Mouse (Mus musculus) liver, embryonic 15.5 days (tissue): ENCODE results near the gene Ptpn1. TPM values are rescaled to one million over a fixed set of nuclear protein-coding genes. Genes with fewer than 3 reads are reported as not detected.
A peak's percentile ranks its signal among the peaks of the same experiment; 100 is the strongest.

Experiments used
- ATAC-seq: fragments of 200-750 bp; cut with Nextera tagmentation; 2 replicates; pipeline ENCODE4 v1.8.0; 2017; ENCODE audit warnings: moderate number of reproducible peaks, mild to moderate bottlenecking, moderate library complexity; ENCODE audit not compliant: insufficient read depth
- H3K27ac ChIP-seq: fragments of 300-500 bp; sonication (generic); replicated peaks from 2 replicates; pipeline ENCODE4 v1.5.1; 2015; ENCODE audit warnings: mild to moderate bottlenecking, inconsistent platforms
- H3K27me3 ChIP-seq: fragments of 300-500 bp; sonication (generic); 2 replicates; pipeline ENCODE4 v1.6.1; 2015; ENCODE audit warnings: mild to moderate bottlenecking, inconsistent platforms
- H3K36me3 ChIP-seq: fragments of 300-500 bp; sonication (generic); replicated peaks from 2 replicates; pipeline ENCODE4 v1.6.1; 2015; ENCODE audit warnings: moderate library complexity, mild to moderate bottlenecking, inconsistent platforms
- H3K4me1 ChIP-seq: fragments of 300-500 bp; sonication (generic); replicated peaks from 2 replicates; pipeline ENCODE4 v1.6.1; 2015; ENCODE audit warnings: inconsistent platforms
- H3K4me2 ChIP-seq: fragments of 300-500 bp; sonication (generic); 2 replicates; pipeline ENCODE4 v1.6.1; 2015; ENCODE audit warnings: moderate library complexity, mild to moderate bottlenecking, inconsistent platforms
- H3K4me3 ChIP-seq: fragments of 300-500 bp; sonication (generic); replicated peaks from 2 replicates; pipeline ENCODE4 v1.5.1; 2015; ENCODE audit warnings: mild to moderate bottlenecking, inconsistent platforms
- H3K9ac ChIP-seq: fragments of 300-500 bp; sonication (generic); 2 replicates; pipeline ENCODE4 v1.6.1; 2015; ENCODE audit warnings: moderate library complexity, mild to moderate bottlenecking, inconsistent platforms
- H3K9me3 ChIP-seq: fragments of 300-500 bp; sonication (generic); replicated peaks from 2 replicates; pipeline ENCODE4 v1.6.1; 2016; ENCODE audit warnings: inconsistent platforms
- WGBS: fragments of 180-500 bp; shearing (Covaris S2); methylation state at CpG from one replicate; pipeline ENCODE4 v1.1.7; 2015; ENCODE audit warnings: mixed read lengths; ENCODE audit not compliant: insufficient replicate concordance; 5-methylcytosine and 5-hydroxymethylcytosine counted together
- polyA plus RNA-seq: library from polyadenylated mRNA; unstranded; fragments of >200 nt; fragmentation: Nextera tagmentation; extraction: Ambion mirVana; gene quantifications from 2 replicates; pipeline ENCODE4 v1.2.1, GENCODE M21; 2015

Ptpn1 gene
- polyA plus RNA-seq, 1 experiment from 2014 or later, result 31.1 TPM

- 31% methylated on average over 3 of the region's 3 CpGs for WGBS
- H3K27me3 ChIP-seq, result no peaks in the 10 kb centered on the region
- ATAC-seq, result peak; percentile 32; the same call in 1 of the 2 replicates
- no peak overlapping the region for H3K9ac ChIP-seq
- peaks cover 98% of the 10 kb centered on the region for H3K4me1 ChIP-seq
- no peaks in the 10 kb centered on the region for H3K9me3 ChIP-seq
- H3K4me2 ChIP-seq, result peak overlapping the region; percentile 9; the same call in 1 of the 2 replicates
- H3K36me3 ChIP-seq, result no peaks in the 10 kb centered on the region
- 0 out of 2 replicates have a peak overlapping the region, but pooled peaks have one; percentile 2 for H3K27ac ChIP-seq
- H3K4me3 ChIP-seq, result no peak overlapping the region
Observed at GRCm38 (mm10) chr2:167947251-167947650, 15.4 kb downstream of the Ptpn1 start.

GRCm38 (mm10) chr2:167948047-167948446, 16.2 kb downstream of the Ptpn1 start:
- no peak for ATAC-seq

GRCm38 (mm10) chr2:167948557-167948956, 16.7 kb downstream of the Ptpn1 start:
- 60% methylated on average over 13 of the region's 13 CpGs for WGBS

More at GRCm38 (mm10) chr2:167948047-167948446, 16.2 kb downstream of the Ptpn1 start:
- Histone ChIP-seq H3K36me3 (no peaks in the 10 kb centered on the region), H3K27me3 (no peaks in the 10 kb centered on the region), H3K9me3 (no peaks in the 10 kb centered on the region), H3K4me3 (no peak overlapping the region), H3K27ac (no peak overlapping the region), H3K4me1 (peaks cover 94% of the 10 kb centered on the region), H3K4me2 (no peak overlapping the region), H3K9ac (no peak overlapping the region)
- WGBS, result 56% methylated on average over 6 of the region's 6 CpGs

GRCm38 (mm10) chr2:167949250-167949649, 17.4 kb downstream of the Ptpn1 start:
- no peaks in the 10 kb centered on the region for H3K9me3 ChIP-seq
- ATAC-seq, result 0 out of 2 replicates have a peak, but pooled peaks have one; percentile 23
- 13% methylated on average over 6 of the region's 6 CpGs for WGBS
- H3K27ac ChIP-seq, result peak overlapping the region; percentile 48; the same call in 1 of the 2 replicates
- peaks cover 83% of the 10 kb centered on the region for H3K4me1 ChIP-seq
- H3K4me2 ChIP-seq, result no peak overlapping the region
- no peak overlapping the region for H3K9ac ChIP-seq
- no peak overlapping the region for H3K4me3 ChIP-seq
- H3K27me3 ChIP-seq, result no peaks in the 10 kb centered on the region
- H3K36me3 ChIP-seq, result no peaks in the 10 kb centered on the region

More at GRCm38 (mm10) chr2:167948557-167948956, 16.7 kb downstream of the Ptpn1 start:
- Histone ChIP-seq H3K9me3 (no peaks in the 10 kb centered on the region), H3K9ac (no peak overlapping the region), H3K4me1 (peaks cover 89% of the 10 kb centered on the region), H3K27me3 (no peaks in the 10 kb centered on the region), H3K4me2 (no peak overlapping the region), H3K36me3 (no peaks in the 10 kb centered on the region), H3K27ac (0 out of 2 replicates have a peak overlapping the region, but pooled peaks have one; percentile 48), H3K4me3 (no peak overlapping the region)
- ATAC-seq, result no peak

- Histone ChIP-seq H3K27me3 (no peaks in the 10 kb centered on the region), H3K4me1 (peaks cover 77% of the 10 kb centered on the region), H3K9me3 (no peaks in the 10 kb centered on the region), H3K4me2 (no peak overlapping the region), H3K36me3 (no peaks in the 10 kb centered on the region), H3K27ac (peak overlapping the region; percentile 30; the same call in 1 of the 2 replicates), H3K9ac (no peak overlapping the region), H3K4me3 (no peak overlapping the region)
- WGBS, result 21% methylated on average over 2 of the region's 2 CpGs
- no peak for ATAC-seq
Observed at GRCm38 (mm10) chr2:167949808-167950207, 18.0 kb downstream of the Ptpn1 start.

GRCm38 (mm10) chr2:167950681-167951080, 18.8 kb downstream of the Ptpn1 start:
- 70% methylated on average over 6 of the region's 6 CpGs for WGBS
- H3K27ac ChIP-seq, result no peak overlapping the region
- no peak overlapping the region for H3K4me3 ChIP-seq
- no peak for ATAC-seq
- no peak overlapping the region for H3K9ac ChIP-seq
- H3K36me3 ChIP-seq, result no peaks in the 10 kb centered on the region
- no peak overlapping the region for H3K4me2 ChIP-seq
- H3K4me1 ChIP-seq, result peaks cover 72% of the 10 kb centered on the region
- no peaks in the 10 kb centered on the region for H3K27me3 ChIP-seq
- no peaks in the 10 kb centered on the region for H3K9me3 ChIP-seq

- Histone ChIP-seq H3K27me3 (no peaks in the 10 kb centered on the region), H3K9me3 (no peaks in the 10 kb centered on the region), H3K36me3 (no peaks in the 10 kb centered on the region), H3K4me1 (peaks cover 68% of the 10 kb centered on the region), H3K27ac (no peak overlapping the region), H3K4me3 (no peak overlapping the region), H3K9ac (no peak overlapping the region), H3K4me2 (no peak overlapping the region)
- ATAC-seq, result no peak
- WGBS, result 71% methylated on average over 13 of the region's 13 CpGs
Observed at GRCm38 (mm10) chr2:167951301-167952211, 19.7 kb downstream of the Ptpn1 start.

- ATAC-seq, result no peak
- H3K27ac ChIP-seq, result no peak overlapping the region
- 78% methylated on average over 10 of the region's 10 CpGs for WGBS
- no peaks in the 10 kb centered on the region for H3K9me3 ChIP-seq
- no peak overlapping the region for H3K4me2 ChIP-seq
- no peaks in the 10 kb centered on the region for H3K36me3 ChIP-seq
- no peak overlapping the region for H3K4me3 ChIP-seq
- peaks cover 63% of the 10 kb centered on the region for H3K4me1 ChIP-seq
- H3K9ac ChIP-seq, result no peak overlapping the region
- no peaks in the 10 kb centered on the region for H3K27me3 ChIP-seq
Observed at GRCm38 (mm10) chr2:167953819-167954218, 22.0 kb downstream of the Ptpn1 start.

- Histone ChIP-seq H3K4me2 (no peak overlapping the region), H3K27ac (no peak overlapping the region), H3K9me3 (no peaks in the 10 kb centered on the region), H3K36me3 (no peaks in the 10 kb centered on the region), H3K4me3 (no peak overlapping the region), H3K9ac (no peak overlapping the region), H3K27me3 (no peaks in the 10 kb centered on the region), H3K4me1 (peaks cover 62% of the 10 kb centered on the region)
- whole genome bisulfite sequencing, result 58% methylated on average over 7 of the region's 7 CpGs
- ATAC-seq, result no peak
Observed at GRCm38 (mm10) chr2:167954928-167955327, 23.1 kb downstream of the Ptpn1 start.

GRCm38 (mm10) chr2:167957539-167957938, 25.7 kb downstream of the Ptpn1 start:
- no peaks in the 10 kb centered on the region for H3K9me3 ChIP-seq
- WGBS, result 79% methylated on average over 1 of the region's 1 CpGs
- H3K27me3 ChIP-seq, result no peaks in the 10 kb centered on the region
- H3K36me3 ChIP-seq, result no peaks in the 10 kb centered on the region
- H3K4me1 ChIP-seq, result peaks cover 56% of the 10 kb centered on the region
- H3K4me2 ChIP-seq, result no peak overlapping the region
- ATAC-seq, result no peak
- H3K4me3 ChIP-seq, result no peak overlapping the region
- peak overlapping the region; percentile 80; the same call in 1 of the 2 replicates for H3K27ac ChIP-seq
- no peak overlapping the region for H3K9ac ChIP-seq

- Histone ChIP-seq H3K4me3 (no peak overlapping the region), H3K4me2 (peak overlapping the region; percentile 15; the same call in 1 of the 2 replicates), H3K36me3 (0 out of 2 replicates have a peak, but pooled peaks cover under 1% of the 10 kb centered on the region), H3K9me3 (no peaks in the 10 kb centered on the region), H3K27ac (peak overlapping the region; percentile 80), H3K9ac (no peak overlapping the region), H3K27me3 (no peaks in the 10 kb centered on the region), H3K4me1 (peaks cover 57% of the 10 kb centered on the region)
- 56% methylated on average over 5 of the region's 5 CpGs for WGBS
- ATAC-seq, result no peak
Observed at GRCm38 (mm10) chr2:167958082-167958788, 26.4 kb downstream of the Ptpn1 start.
